Mouse (Mus musculus) MN1 (cell line): Measurements from ENCODE around the gene 1700057G04Rik.

ENCODE experiments used
- DNase-seq: peaks from one replicate; pipeline ENCODE4 v3.0.0-alpha.2; 2016; ENCODE audit warnings: low spot score

1700057G04Rik gene

GRCm38 (mm10) chr9:92309077-92309476, at the start of gene 1700057G04Rik:
1700057G04Rik (plus strand) TSS chr9:92309377.
- DNase-seq: no peak

- no peak for DNase-seq
These were observed 48.6 kb upstream of the 1700057G04Rik start for GRCm38 (mm10) chr9:92260481-92261159.

DNA sequence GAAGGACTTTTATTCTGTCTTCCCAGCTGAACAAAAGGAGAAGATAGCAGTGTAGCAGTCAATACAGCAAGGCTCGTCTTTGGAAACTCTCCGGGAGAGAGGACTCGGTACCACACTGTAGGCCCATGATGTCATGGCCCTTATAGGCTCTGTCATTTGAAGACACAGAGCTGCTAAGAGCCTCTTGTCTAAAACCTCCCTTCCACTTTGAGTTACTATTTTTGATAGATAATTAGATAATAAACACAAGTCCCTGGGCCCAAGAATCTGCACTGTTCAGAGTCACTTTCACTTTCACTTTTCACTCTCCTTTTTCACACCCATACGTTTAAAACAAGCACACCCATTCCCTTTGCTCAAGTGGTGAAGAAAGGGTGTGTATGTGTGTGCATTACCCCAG, 43.5 kb upstream of the 1700057G04Rik start:
- DNase-seq: peak; percentile 46

DNA sequence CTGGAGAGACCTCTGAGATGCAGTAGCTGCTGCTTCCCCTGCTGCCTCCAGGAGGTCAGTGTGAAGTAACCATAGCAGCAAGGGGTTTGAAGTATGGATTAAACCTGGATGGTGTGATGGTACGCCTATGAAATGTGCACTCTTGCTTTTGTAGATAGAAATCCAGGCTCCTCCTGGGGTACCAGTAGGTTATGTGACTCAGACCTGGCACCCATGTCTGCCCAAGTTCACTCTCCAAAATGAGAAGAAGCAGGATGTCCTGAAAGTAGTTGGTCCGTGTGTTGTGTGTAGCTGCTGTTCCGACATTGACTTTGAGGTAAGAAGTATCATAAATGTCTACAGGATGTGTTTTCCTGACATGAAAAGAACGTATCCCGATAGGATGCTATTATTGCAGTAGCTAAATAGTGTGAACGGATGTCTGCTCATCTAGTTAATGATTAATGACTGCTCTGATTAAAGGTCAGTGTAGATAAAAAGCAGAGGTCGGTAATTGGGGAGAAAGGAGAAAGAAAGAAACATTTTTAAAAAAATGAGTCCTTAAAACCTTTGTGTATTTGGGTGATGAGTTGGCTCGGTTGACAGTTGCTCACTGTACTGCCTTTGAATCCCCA, 42.5 kb upstream of the 1700057G04Rik start:
- peak; percentile 27 for DNase-seq

DNA sequence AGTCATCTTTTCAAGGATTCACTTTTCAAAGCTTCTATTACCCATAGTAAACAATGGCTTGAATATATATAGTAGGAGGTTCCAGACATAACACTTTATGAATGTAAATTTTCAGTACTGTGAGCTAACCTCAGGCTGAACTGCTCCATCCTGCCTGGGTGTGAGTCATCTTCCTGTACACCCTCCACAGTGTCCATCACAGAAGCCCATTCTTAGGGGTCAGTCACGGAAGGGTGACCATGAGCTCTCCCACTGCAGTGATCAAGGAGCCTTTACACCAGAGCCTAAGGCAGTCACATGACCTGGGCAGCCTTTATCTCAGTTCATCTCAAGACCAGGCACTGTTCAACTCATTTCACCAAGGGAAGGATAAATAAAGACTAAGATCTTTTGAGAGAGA, 41.4 kb upstream of the 1700057G04Rik start:
- no peak for DNase-seq

GRCm38 (mm10) chr9:92269829-92270404, 39.3 kb upstream of the 1700057G04Rik start:
- no peak for DNase-seq

- DNase-seq: peak; percentile 39
These were observed 38.2 kb upstream of the 1700057G04Rik start for GRCm38 (mm10) chr9:92270927-92271326.

GRCm38 (mm10) chr9:92272650-92273049, 36.5 kb upstream of the 1700057G04Rik start:
- no peak for DNase-seq

DNA sequence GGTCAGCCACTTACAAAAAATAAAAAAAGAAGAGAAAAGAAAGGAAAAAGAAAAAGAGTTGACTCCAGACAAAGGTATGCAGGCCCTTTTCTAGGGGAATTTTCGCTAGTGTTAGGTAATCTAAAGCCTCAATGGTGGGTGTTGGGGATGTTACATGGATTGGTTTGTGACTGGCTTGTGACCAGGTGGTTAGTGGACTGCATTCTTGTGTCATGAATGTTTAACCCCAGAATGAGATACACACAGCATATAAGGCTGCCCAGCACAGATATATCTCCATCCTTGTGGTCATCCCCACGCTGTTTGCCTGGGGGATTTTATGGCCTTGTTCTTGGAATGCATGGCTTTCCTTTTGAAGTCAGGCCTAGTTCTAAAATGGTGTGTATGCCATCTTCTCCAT, 35.9 kb upstream of the 1700057G04Rik start:
- no peak for DNase-seq

DNA sequence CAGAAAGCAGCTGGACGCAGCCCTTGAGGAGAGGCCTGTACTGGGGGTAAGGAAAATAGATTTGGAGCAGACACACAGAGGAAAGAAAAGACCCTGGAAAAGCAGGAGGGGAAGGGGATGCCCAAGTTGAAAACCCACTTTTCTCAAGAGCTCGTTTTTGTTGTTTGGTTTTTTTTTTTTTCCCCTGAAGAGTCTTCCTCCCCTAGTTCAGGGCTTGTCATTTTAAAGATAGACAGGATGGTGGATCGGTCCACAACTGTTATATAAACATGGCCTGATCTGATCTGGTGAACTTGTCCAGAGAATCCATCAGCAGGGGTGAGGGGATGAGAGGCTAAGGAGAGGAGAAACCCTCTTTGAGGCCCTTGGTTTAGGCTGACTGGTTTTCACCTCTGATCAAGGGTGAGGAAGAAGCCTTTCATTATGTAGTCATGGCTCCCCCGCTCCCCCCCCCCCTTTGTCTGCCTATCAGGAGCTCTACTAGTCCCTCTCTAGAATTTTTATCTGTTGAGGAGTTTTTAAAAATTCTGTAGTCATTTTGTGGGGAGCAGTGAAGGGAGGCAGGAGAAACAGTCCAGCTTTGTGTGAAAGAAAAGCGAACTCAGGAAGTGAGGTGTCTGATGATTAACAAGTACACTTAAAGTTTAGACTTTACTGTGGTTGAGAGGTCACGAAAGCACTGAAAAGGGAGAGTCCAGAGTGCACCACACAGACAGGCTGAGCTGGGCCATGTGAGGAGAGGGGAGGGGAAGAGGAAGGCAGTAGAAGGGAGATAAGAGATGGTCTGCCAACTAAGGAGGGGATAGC, 35.0 kb upstream of the 1700057G04Rik start:
- no peak for DNase-seq

DNA sequence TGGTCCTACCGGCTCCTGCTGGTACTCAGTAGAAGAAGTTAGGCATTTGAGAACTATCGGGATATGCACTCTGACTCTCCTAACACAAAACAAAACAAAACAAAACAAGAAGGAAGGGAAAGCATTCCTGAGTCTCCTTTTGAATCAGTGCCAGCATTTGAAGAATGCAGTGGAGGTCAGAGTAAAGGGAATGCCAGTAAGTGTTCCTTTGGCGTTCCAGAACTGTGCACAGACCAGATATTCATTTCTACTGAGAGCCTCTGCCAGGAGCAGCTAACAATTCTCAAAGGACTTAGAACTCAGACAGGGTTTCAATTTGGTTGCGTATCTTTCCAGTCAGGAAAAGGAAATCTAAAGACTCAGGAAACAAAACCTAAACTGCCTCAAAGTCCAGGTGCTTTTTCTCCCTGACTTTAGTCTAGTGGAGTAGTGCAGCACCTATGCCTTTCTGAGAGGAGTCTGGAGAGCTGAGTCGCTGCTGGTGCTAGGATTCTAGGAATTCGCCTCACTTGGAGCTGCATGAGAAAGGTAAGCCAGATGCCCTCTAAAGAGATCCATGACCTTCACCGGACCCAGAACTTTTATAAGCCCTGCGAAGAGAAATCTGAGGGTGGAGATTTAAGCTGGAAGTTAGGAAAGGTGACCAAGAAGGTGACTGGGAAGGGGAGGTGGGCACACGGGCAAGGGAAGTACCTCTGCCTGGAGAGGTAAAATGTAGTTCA, 33.5 kb upstream of the 1700057G04Rik start, which contains the start of gene Plscr2:
Plscr2 (plus strand) TSS at position 117 of the 722 bp plus-strand sequence.
- DNase-seq: no peak

DNA sequence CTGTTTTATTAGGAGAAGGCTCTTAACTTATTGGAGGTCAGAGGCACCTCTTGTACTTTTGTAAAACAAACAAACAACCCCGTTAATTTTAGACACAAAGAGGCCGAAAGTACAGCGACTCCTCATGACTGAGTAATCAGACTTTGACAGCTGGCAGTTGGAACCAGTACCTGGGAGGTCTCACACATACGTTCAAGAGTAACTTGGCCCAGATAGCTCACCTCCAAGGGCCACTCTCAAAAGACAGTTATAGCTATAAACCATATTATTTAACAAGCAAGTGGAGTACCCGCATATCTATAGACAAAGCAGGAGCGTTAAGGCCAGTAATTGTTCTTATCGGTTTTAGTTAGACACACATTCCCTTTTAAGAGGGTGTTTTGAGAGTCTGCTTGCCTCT, 32.8 kb upstream of the 1700057G04Rik start:
- DNase-seq: no peak

GRCm38 (mm10) chr9:92280048-92280447, 29.1 kb upstream of the 1700057G04Rik start:
- DNase-seq: no peak

- peak; percentile 38 for DNase-seq
These were observed 26.5 kb upstream of the 1700057G04Rik start for GRCm38 (mm10) chr9:92282563-92283171.

DNA sequence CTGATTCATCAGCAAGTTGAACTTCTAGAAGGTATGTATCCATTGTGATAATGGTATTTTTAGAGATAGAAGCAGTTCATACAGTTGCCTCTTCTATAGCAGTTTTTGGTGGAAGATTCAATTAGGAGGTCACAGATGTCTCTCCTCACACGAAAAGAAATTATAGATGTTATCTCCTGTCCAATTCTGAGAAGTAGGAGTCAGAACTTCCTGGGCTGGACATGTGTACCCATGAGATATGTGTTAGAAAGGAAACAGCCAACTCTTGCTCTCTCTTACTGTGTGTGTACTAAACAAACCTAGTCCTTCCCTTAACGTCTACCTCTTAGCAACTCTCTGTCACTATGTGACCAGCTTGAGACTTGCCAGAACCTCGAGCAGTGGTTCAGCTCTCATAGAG, 19.5 kb upstream of the 1700057G04Rik start:
- DNase-seq: peak; percentile 21

DNA sequence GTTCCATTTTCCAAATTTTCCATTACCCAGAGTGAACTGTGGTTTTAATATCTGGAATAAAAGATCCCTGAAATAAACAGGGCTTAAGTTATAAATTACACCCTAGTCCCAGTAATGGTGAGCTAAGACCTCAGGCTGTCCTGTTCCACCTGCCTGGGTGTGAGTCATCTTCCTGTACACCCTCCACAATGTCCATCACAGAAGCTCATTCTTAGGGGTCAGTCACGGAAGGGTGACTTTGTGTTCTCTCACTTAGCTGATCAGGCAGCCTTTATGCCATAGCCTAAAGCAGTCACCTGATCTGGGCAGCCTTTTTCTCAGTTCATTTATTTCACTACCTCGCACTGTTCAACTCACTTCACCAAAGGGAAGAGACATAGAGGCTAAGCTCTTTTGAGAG, 17.0 kb upstream of the 1700057G04Rik start:
- no peak for DNase-seq

DNA sequence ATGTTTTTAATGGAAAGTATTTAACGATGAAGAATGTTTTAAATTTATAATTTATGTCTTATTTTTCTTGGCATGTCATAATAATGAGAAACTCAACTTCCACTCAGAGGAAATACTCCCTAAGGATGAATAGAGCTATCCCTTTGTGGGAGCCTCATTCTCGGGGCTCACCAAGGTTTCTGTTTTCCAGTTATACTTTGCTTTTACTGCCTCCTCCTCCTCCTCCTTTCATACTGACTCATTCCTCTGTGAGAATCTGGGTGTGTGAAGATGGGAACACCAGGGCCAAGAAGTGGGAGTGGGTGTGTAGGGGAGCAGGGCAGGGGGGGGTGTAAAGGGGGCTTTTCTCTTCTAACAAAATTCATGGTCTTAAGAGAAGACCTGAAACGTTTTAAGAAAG, 16.3 kb upstream of the 1700057G04Rik start:
- DNase-seq: no peak

GRCm38 (mm10) chr9:92293560-92294548, 15.3 kb upstream of the 1700057G04Rik start:
- DNase-seq: no peak

DNA sequence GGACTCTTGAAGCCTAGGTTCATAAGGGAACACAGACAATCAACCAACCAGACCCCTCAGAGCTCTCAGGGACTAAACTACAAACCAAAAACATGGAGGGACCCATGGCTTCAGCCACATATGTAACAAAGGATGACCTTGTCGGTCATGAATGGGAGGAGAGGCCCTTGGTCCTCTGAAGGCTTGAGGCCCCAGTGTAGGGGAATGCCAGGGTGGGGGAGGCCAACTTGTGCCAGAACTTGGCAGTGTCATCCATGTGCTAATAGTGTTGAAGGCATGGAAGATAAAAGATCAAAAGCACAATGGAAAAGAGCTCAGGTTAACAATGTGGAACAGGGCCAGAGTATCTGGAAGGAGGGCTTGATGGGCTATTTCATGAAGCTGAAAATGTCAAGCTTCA, 10.9 kb upstream of the 1700057G04Rik start:
- DNase-seq: no peak

DNA sequence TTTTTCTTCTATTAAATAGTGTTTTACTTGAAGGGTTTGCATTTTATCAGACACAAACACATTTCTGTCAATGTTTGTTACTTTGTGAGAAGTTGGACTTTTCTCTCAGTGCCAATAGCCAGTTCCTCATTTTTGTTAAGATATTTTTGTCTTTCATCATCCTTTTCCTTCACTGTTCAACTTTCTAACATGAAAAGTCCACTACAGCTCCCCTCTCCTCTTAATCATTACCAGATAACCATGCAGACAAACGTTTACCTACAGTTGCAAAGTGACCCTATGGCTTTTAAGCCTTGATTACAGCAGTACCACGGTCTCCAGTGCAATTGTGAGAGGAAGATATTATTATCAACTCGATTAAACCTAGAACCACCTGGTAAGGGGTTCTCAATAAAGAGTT, 8.0 kb upstream of the 1700057G04Rik start:
- no peak for DNase-seq
